Mouse (Mus musculus) kidney, adult 2 months (tissue): ENCODE results near the gene Ltbp3. TPM values are rescaled to one million over a fixed set of nuclear protein-coding genes. Genes with fewer than 3 reads are reported as not detected.

Source experiments
- DNase-seq: peaks from one replicate; pipeline ENCODE4 v3.0.0; 2021
- H3K27ac ChIP-seq: fragments of 200-500 bp; 2 replicates; pipeline ENCODE4 v1.5.1; 2012; ENCODE audit warnings: low read depth, low read length, control low read depth, inconsistent platforms; ENCODE audit not compliant: insufficient read depth
- H3K27me3 ChIP-seq: fragments of 200-500 bp; replicated peaks from 2 replicates; pipeline ENCODE4 v1.6.1; 2012; ENCODE audit warnings: mild to moderate bottlenecking, moderate library complexity, low read length, inconsistent platforms; ENCODE audit not compliant: control insufficient read depth, insufficient read depth
- H3K36me3 ChIP-seq: fragments of 200-500 bp; 2 replicates; pipeline ENCODE4 v1.6.1; 2012; ENCODE audit warnings: mild to moderate bottlenecking, moderate library complexity, low read length, inconsistent platforms; ENCODE audit not compliant: control insufficient read depth, insufficient read depth
- H3K4me1 ChIP-seq: fragments of 200-500 bp; 2 replicates; pipeline ENCODE4 v1.6.1; 2011; ENCODE audit warnings: low read length; ENCODE audit not compliant: control insufficient read depth, insufficient read depth
- H3K4me3 ChIP-seq: fragments of 200-500 bp; 2 replicates; pipeline ENCODE4 v1.5.1; 2011; ENCODE audit warnings: mild to moderate bottlenecking, low read depth, low read length, control low read depth; ENCODE audit not compliant: insufficient read depth
- CTCF ChIP-seq: fragments of 200-500 bp; conservative IDR thresholded peaks from 2 replicates; pipeline ENCODE4 v1.5.1; 2011; ENCODE audit warnings: low read depth, mild to moderate bottlenecking, control low read depth, low read length, moderate library complexity, mixed read lengths; ENCODE audit not compliant: insufficient read depth, insufficient read length
- POLR2A ChIP-seq: fragments of 200-500 bp; IDR thresholded peaks from one replicate; pipeline ENCODE4 v1.6.1; 2011; ENCODE audit warnings: low read depth, low read length, control low read depth
- WGBS: fragments of 180-500 bp; shearing (Covaris S2); methylation state at CpG from one replicate; pipeline ENCODE4 v1.1.7; 2018; 5-methylcytosine and 5-hydroxymethylcytosine counted together
- polyA plus RNA-seq: library from polyadenylated mRNA; depleted of rRNA; stranded (reverse); fragments of >200 nt; gene quantifications from 2 replicates; pipeline ENCODE4 v1.2.3, GENCODE M21; 2012; rRNA removed

Ltbp3 gene
- polyA plus RNA-seq, 1 experiment: 52.8 TPM

- peak; percentile 100 for DNase-seq
These were observed 62.6 kb downstream of the Ltbp3 start for GRCm38 (mm10) chr19:5803041-5803880.

GRCm38 (mm10) chr19:5803881-5804279, 63.2 kb downstream of the Ltbp3 start:
- WGBS: 1% methylated on average over 16 of the region's 16 CpGs
- DNase-seq: no peak
- Histone ChIP-seq H3K36me3 (peaks cover 12% of the 10 kb centered on the region), H3K4me3 (peak overlapping the region; percentile 34), H3K27ac (peak overlapping the region; percentile 99), H3K27me3 (no peaks in the 10 kb centered on the region), H3K4me1 (peaks cover 37% of the 10 kb centered on the region)
- TF ChIP-seq CTCF (no peak), POLR2A (no peak)

More at GRCm38 (mm10) chr19:5803041-5803880, 62.6 kb downstream of the Ltbp3 start:
- under 1% methylated on average over 67 of the region's 67 CpGs for WGBS
- Histone ChIP-seq H3K27ac (peak overlapping the region; percentile 99), H3K36me3 (peaks cover 17% of the 10 kb centered on the region), H3K4me1 (peaks cover 33% of the 10 kb centered on the region), H3K4me3 (peak overlapping the region; percentile 58), H3K27me3 (no peaks in the 10 kb centered on the region)
- TF ChIP-seq POLR2A: peak; percentile 59
- TF ChIP-seq CTCF: no peak

- H3K36me3 ChIP-seq: peaks cover 11% of the 10 kb centered on the region
- H3K27ac ChIP-seq: peak overlapping the region; percentile 99
- no peaks in the 10 kb centered on the region for H3K27me3 ChIP-seq
- peaks cover 42% of the 10 kb centered on the region for H3K4me1 ChIP-seq
- 29% methylated on average over 8 of the region's 8 CpGs for WGBS
- peak; percentile 50 for DNase-seq
- H3K4me3 ChIP-seq: no peak overlapping the region; the same call in 1 of the 2 replicates
- TF ChIP-seq POLR2A: no peak
- no peak for TF ChIP-seq CTCF
These were observed 63.7 kb downstream of the Ltbp3 start for GRCm38 (mm10) chr19:5804371-5804899.

- Histone ChIP-seq H3K36me3 (no peaks in the 10 kb centered on the region), H3K27me3 (no peaks in the 10 kb centered on the region), H3K4me3 (no peak overlapping the region), H3K27ac (peak overlapping the region; percentile 99), H3K4me1 (peaks cover 59% of the 10 kb centered on the region)
- TF ChIP-seq CTCF: no peak
- TF ChIP-seq POLR2A: no peak
- WGBS: 9% methylated on average over 8 of the region's 8 CpGs
- DNase-seq: peak; percentile 91
These were observed 65.5 kb downstream of the Ltbp3 start for GRCm38 (mm10) chr19:5806051-5806808.

GRCm38 (mm10) chr19:5806809-5807205, 66.1 kb downstream of the Ltbp3 start:
- no peaks in the 10 kb centered on the region for H3K36me3 ChIP-seq
- peak; percentile 66 for DNase-seq
- peak overlapping the region; percentile 95 for H3K27ac ChIP-seq
- H3K4me1 ChIP-seq: peaks cover 65% of the 10 kb centered on the region
- no peaks in the 10 kb centered on the region for H3K27me3 ChIP-seq
- H3K4me3 ChIP-seq: no peak overlapping the region
- 23% methylated on average over 6 of the region's 6 CpGs for WGBS
- TF ChIP-seq CTCF (no peak), POLR2A (no peak)

- 79% methylated on average over 3 of the region's 3 CpGs for WGBS
- DNase-seq: no peak
- TF ChIP-seq CTCF: no peak
- no peak for TF ChIP-seq POLR2A
These were observed 67.0 kb downstream of the Ltbp3 start for GRCm38 (mm10) chr19:5807740-5808139.

More at GRCm38 (mm10) chr19:5807740-5808139, 67.0 kb downstream of the Ltbp3 start:
- Histone ChIP-seq H3K27ac (0 out of 2 replicates have a peak overlapping the region, but pooled peaks have one; percentile 26), H3K4me1 (peaks cover 72% of the 10 kb centered on the region), H3K27me3 (no peaks in the 10 kb centered on the region), H3K36me3 (no peaks in the 10 kb centered on the region), H3K4me3 (no peak overlapping the region)

Other genes with a start within 250 kb of the Ltbp3 start
- gene 1700020D05Rik, start 237.1 kb upstream of the Ltbp3 start, polyA plus RNA-seq: 0.62 and 0.69 TPM in 2 replicates
- 14.7 and 16.3 TPM in 2 replicates for gene Snx32, start 230.4 kb upstream of the Ltbp3 start, polyA plus RNA-seq
- gene Ovol1, start 180.3 kb upstream of the Ltbp3 start, polyA plus RNA-seq: 9.0 and 10.4 TPM in 2 replicates
- gene Ap5b1, start 172.9 kb upstream of the Ltbp3 start, polyA plus RNA-seq: 10.2 and 13.3 TPM in 2 replicates
- 55.1 and 62.3 TPM in 2 replicates for gene Rnaseh2c, start 139.0 kb upstream of the Ltbp3 start, polyA plus RNA-seq
- gene Kat5, start 130.7 kb upstream of the Ltbp3 start, polyA plus RNA-seq: 60.3 and 67.4 TPM in 2 replicates
- gene Rela, start 103.4 kb upstream of the Ltbp3 start, polyA plus RNA-seq: 58.2 and 59.9 TPM in 2 replicates
- gene Sipa1, start 77.2 kb upstream of the Ltbp3 start, polyA plus RNA-seq: 35.4 and 36.9 TPM in 2 replicates
- gene Map3k11, start 52.2 kb upstream of the Ltbp3 start, polyA plus RNA-seq: 72.2 and 83.9 TPM in 2 replicates
- gene Pcnx3, start 52.0 kb upstream of the Ltbp3 start, polyA plus RNA-seq: 88.8 and 108 TPM in 2 replicates
- gene Kcnk7, start 36.5 kb upstream of the Ltbp3 start, polyA plus RNA-seq: 0.08 and 0.13 TPM in 2 replicates
- 19.3 and 20.1 TPM in 2 replicates for gene Ehbp1l1, start 14.6 kb upstream of the Ltbp3 start, polyA plus RNA-seq
- gene Fam89b, start 11.3 kb upstream of the Ltbp3 start, polyA plus RNA-seq: 93.8 and 122 TPM in 2 replicates
- gene Scyl1, start 30.5 kb downstream of the Ltbp3 start, polyA plus RNA-seq: 107 and 134 TPM in 2 replicates
- gene Frmd8, start 134.4 kb downstream of the Ltbp3 start, polyA plus RNA-seq: 18.5 and 23.1 TPM in 2 replicates
- gene Slc25a45, start 136.9 kb downstream of the Ltbp3 start, polyA plus RNA-seq: 52.7 and 63.4 TPM in 2 replicates
- 0.52 and 0.73 TPM in 2 replicates for gene Tigd3, start 153.2 kb downstream of the Ltbp3 start, polyA plus RNA-seq
- gene Dpf2, start 172.1 kb downstream of the Ltbp3 start, polyA plus RNA-seq: 71.5 and 79.7 TPM in 2 replicates
- gene Cdc42ep2, start 183.9 kb downstream of the Ltbp3 start, polyA plus RNA-seq: 12.0 and 12.2 TPM in 2 replicates
- gene Pola2, start 223.3 kb downstream of the Ltbp3 start, polyA plus RNA-seq: 24.9 and 26.2 TPM in 2 replicates
- gene Slc22a20, start 245.2 kb downstream of the Ltbp3 start, polyA plus RNA-seq: not detected in 2 replicates